Mouse (Mus musculus) CH12.LX (cell line): Measurements from ENCODE around the gene Abat.

ENCODE experiments used
- BHLHE40 ChIP-seq: IDR thresholded peaks from 2 replicates; pipeline ENCODE4 v1.6.1; 2011; ENCODE audit warnings: mild to moderate bottlenecking, low read depth, low read length, improper control_type of control experiment
- CTCF ChIP-seq, 2 experiments: IDR thresholded peaks in 1 of 2; conservative IDR thresholded peaks in 1 of 2; 2 replicates each; pipeline ENCODE4 v1.5.1; 2011 to 2012; ENCODE audit warnings: low read depth in 2 of 2, low read length in 2 of 2, improper control_type of control experiment in 1 of 2, inconsistent platforms in 1 of 2, mild to moderate bottlenecking in 1 of 2, moderate library complexity in 1 of 2
- EP300 ChIP-seq: IDR thresholded peaks from 2 replicates; pipeline ENCODE4 v1.6.1; 2011; ENCODE audit warnings: low read length, improper control_type of control experiment
- HCFC1 ChIP-seq: IDR thresholded peaks from 2 replicates; pipeline ENCODE4 v1.6.1; 2012; ENCODE audit warnings: low read depth, mild to moderate bottlenecking, inconsistent platforms, low read length, improper control_type of control experiment
- JUND ChIP-seq: conservative IDR thresholded peaks from 2 replicates; pipeline ENCODE4 v1.6.1; 2011; ENCODE audit warnings: low read depth, low read length, improper control_type of control experiment
- NELFE ChIP-seq: IDR thresholded peaks from 2 replicates; pipeline ENCODE4 v1.6.1; 2011; ENCODE audit warnings: low read depth, low read length, improper control_type of control experiment
- POLR2A ChIP-seq: IDR thresholded peaks from 2 replicates; pipeline ENCODE4 v1.6.1; 2011; ENCODE audit warnings: low read depth, mild to moderate bottlenecking, improper control_type of control experiment, low read length
- RCOR1 ChIP-seq: conservative IDR thresholded peaks from 2 replicates; pipeline ENCODE4 v1.6.1; 2012; ENCODE audit warnings: low read depth, mild to moderate bottlenecking, inconsistent platforms, low read length, improper control_type of control experiment
- SMC3 ChIP-seq: IDR thresholded peaks from 2 replicates; pipeline ENCODE4 v1.6.1; 2011; ENCODE audit warnings: low read depth, low read length, improper control_type of control experiment
- UBTF ChIP-seq: IDR thresholded peaks from 2 replicates; pipeline ENCODE4 v1.6.1; 2012; ENCODE audit warnings: low read depth, mild to moderate bottlenecking, inconsistent platforms, low read length, improper control_type of control experiment, moderate library complexity
- USF2 ChIP-seq: conservative IDR thresholded peaks from 2 replicates; pipeline ENCODE4 v1.6.1; 2011; ENCODE audit warnings: low read depth, low read length, improper control_type of control experiment

GRCm38 (mm10) chr16:8540859-8541314 lies 27.7 kb downstream of the Abat start:
- TF ChIP-seq JUND = no peak
- no peak for TF ChIP-seq NELFE
- TF ChIP-seq UBTF = no peak
- TF ChIP-seq CTCF (conservative IDR thresholded peaks at IDR 0.05 in 1 of 2, IDR thresholded peaks at IDR 0.05 in 1 of 2; ENCODE audit: low read depth in 2 of 2, low read length in 2 of 2) = no peak
- no peak for TF ChIP-seq RCOR1
- TF ChIP-seq BHLHE40 = no peak
- TF ChIP-seq EP300 = no peak
- TF ChIP-seq POLR2A = no peak
- no peak for TF ChIP-seq SMC3
- TF ChIP-seq HCFC1 = no peak
- TF ChIP-seq USF2 = no peak
